Mouse (Mus musculus): ENCODE measurements around the gene Cd22.
"Not testable (repeated sequence)": the region's sequence is repeated elsewhere in the genome, so short reads cannot be mapped to it uniquely, and the experiment has no call there.

- TF ChIP-seq CTCF, EP300 (IDR thresholded peaks at IDR 0.05; ENCODE audit: low read depth): not testable (repeated sequence)
These were observed 42.3 kb upstream of the Cd22 start for GRCm38 (mm10) chr7:30922490-30922889.
